In the genomic region with DNA sequence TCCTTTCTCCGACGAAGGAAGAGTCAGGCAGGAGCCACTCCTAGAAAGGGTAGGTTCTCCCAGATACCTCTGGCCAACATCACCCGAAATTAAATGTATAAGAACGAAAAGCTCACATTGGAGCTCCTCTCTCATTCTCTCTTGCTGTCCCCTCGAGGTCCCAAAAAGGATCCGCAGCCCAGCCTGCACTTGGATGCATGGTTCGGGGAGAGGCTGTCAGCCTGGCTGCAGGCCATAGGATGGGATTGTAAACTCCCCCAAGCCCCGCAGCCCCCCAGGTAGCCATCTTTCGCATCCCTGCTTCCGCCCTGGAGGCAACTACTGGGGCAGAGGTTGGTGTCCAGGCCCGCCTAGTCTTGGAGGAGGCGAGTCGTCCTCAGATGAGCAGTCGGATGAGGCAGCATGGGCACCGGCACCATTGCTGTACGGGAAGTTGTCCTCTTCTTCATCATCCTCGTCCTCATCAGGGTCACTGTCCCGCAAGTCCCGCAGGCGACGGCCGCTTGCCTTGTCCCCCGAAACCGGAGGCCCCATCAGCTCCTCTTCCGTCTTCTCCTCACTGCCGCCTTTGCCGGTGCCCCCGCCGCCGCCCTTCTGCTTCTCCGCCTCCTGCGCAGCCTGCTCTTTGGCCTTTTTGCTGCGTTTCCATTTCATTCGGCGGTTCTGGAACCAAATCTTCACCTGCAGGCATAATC, we compare ENCODE assay signal across 22 mouse cellular contexts. TPM values are rescaled to one million over a fixed set of nuclear protein-coding genes. Genes with fewer than 3 reads are reported as not detected.
DNase-seq lines count a peak whose midpoint lies in the region; ATAC-seq and TF ChIP-seq lines count a peak whose summit lies in the region.
"Had no signal": no experiment of that assay in that cellular context is flagged by ENCODE, and none has a peak within 500 bp of the region (broad histone marks: within the 10 kb centered on the region; RNA-seq: fewer than 3 reads in every experiment).

No protein-coding gene starts in this region.

- no peak overlapping the region for H3K4me2 ChIP-seq in forebrain, embryonic 14.5 days (ENCODE audit: low read length)
- H3K4me2 ChIP-seq in midbrain, postnatal 0 days (ENCODE audit: low read depth, low read length, poor library complexity, severe bottlenecking) = no peak overlapping the region
- H3K4me2 ChIP-seq in stomach, embryonic 15.5 days = peak overlapping the region; percentile 74
- H3K4me2 ChIP-seq: limb, embryonic 15.5 days had no signal

- peak; percentile 41 for DNase-seq in forebrain, embryonic 10.5 days (ENCODE audit: extremely low spot score, low spot score)
- DNase-seq in forebrain, embryonic 14.5 days (ENCODE audit: low spot score) = no peak
- peak; percentile 56 for DNase-seq in midbrain, embryonic 10.5 days (ENCODE audit: low spot score)
- no peak for DNase-seq in midbrain, postnatal 0 days (ENCODE audit: low spot score)
- no peak for DNase-seq in limb, embryonic 10.5 days (ENCODE audit: low spot score)
- DNase-seq in urinary bladder, postnatal 4 days (ENCODE audit: low spot score in 2 of 2) = no peak
- DNase-seq: cerebellum, adult 11 months; gastrocnemius, postnatal 14 days; liver, postnatal 0 days; right cerebral cortex, postnatal 25 days; thymus, postnatal 14 days had no signal

- no peak overlapping the region for H3K9ac ChIP-seq in forebrain, embryonic 14.5 days (ENCODE audit: low read length)
- H3K9ac ChIP-seq in midbrain, postnatal 0 days (replicated peaks; ENCODE audit: low read length, poor library complexity, severe bottlenecking) = no peak overlapping the region
- no peak overlapping the region for H3K9ac ChIP-seq in stomach, embryonic 15.5 days
- H3K9ac ChIP-seq: limb, embryonic 15.5 days; liver, postnatal 0 days had no signal

- H3K9me3 ChIP-seq in forebrain, embryonic 10.5 days = no peaks in the 10 kb centered on the region
- H3K9me3 ChIP-seq in forebrain, embryonic 14.5 days (replicated peaks; ENCODE audit: control insufficient read depth, low read length) = no peaks in the 10 kb centered on the region
- no peaks in the 10 kb centered on the region for H3K9me3 ChIP-seq in midbrain, embryonic 10.5 days (replicated peaks)
- H3K9me3 ChIP-seq in midbrain, postnatal 0 days (ENCODE audit: low read length) = no peaks in the 10 kb centered on the region
- H3K9me3 ChIP-seq in limb, embryonic 10.5 days (replicated peaks) = no peaks in the 10 kb centered on the region
- no peaks in the 10 kb centered on the region for H3K9me3 ChIP-seq in stomach, embryonic 15.5 days
- H3K9me3 ChIP-seq: limb, embryonic 15.5 days had no signal

- H3K4me1 ChIP-seq in forebrain, embryonic 10.5 days = peaks cover 33% of the 10 kb centered on the region
- 0 out of 2 replicates have a peak, but pooled peaks cover 2% of the 10 kb centered on the region for H3K4me1 ChIP-seq in forebrain, embryonic 14.5 days (ENCODE audit: control insufficient read depth, insufficient read depth, low read length)
- H3K4me1 ChIP-seq in midbrain, embryonic 10.5 days = peaks cover 16% of the 10 kb centered on the region
- H3K4me1 ChIP-seq in midbrain, postnatal 0 days (ENCODE audit: insufficient read depth, low read length) = peaks cover 12% of the 10 kb centered on the region; the same call in 1 of the 2 replicates
- peaks cover 52% of the 10 kb centered on the region for H3K4me1 ChIP-seq in limb, embryonic 10.5 days
- H3K4me1 ChIP-seq in stomach, embryonic 15.5 days = 0 out of 2 replicates have a peak, but pooled peaks cover 12% of the 10 kb centered on the region

- H3K27me3 ChIP-seq in forebrain, embryonic 10.5 days (ENCODE audit: poor library complexity, severe bottlenecking) = peaks cover 100% of the 10 kb centered on the region
- H3K27me3 ChIP-seq in forebrain, embryonic 14.5 days (replicated peaks; ENCODE audit: control insufficient read depth, insufficient read depth, low read length) = peaks cover 94% of the 10 kb centered on the region
- peaks cover 100% of the 10 kb centered on the region for H3K27me3 ChIP-seq in midbrain, embryonic 10.5 days (ENCODE audit: low read depth, poor library complexity, severe bottlenecking)
- H3K27me3 ChIP-seq in midbrain, postnatal 0 days (ENCODE audit: insufficient read depth, low read length) = peaks cover 79% of the 10 kb centered on the region
- peaks cover 100% of the 10 kb centered on the region for H3K27me3 ChIP-seq in limb, embryonic 10.5 days (ENCODE audit: low read depth, poor library complexity, severe bottlenecking)
- H3K27me3 ChIP-seq in stomach, embryonic 15.5 days (replicated peaks) = peaks cover 72% of the 10 kb centered on the region

- no peaks in the 10 kb centered on the region for H3K36me3 ChIP-seq in forebrain, embryonic 10.5 days (replicated peaks)
- H3K36me3 ChIP-seq in forebrain, embryonic 14.5 days (ENCODE audit: control insufficient read depth, insufficient read depth, low read length) = no peaks in the 10 kb centered on the region
- H3K36me3 ChIP-seq in midbrain, embryonic 10.5 days = no peaks in the 10 kb centered on the region
- no peaks in the 10 kb centered on the region for H3K36me3 ChIP-seq in midbrain, postnatal 0 days (ENCODE audit: insufficient read depth, low read length)
- no peaks in the 10 kb centered on the region for H3K36me3 ChIP-seq in limb, embryonic 10.5 days
- H3K36me3 ChIP-seq in stomach, embryonic 15.5 days = no peaks in the 10 kb centered on the region
- H3K36me3 ChIP-seq: limb, embryonic 15.5 days had no signal

- ATAC-seq in forebrain, embryonic 14.5 days = no peak
- ATAC-seq in midbrain, postnatal 0 days (ENCODE audit: low FRiP score) = no peak
- no peak for ATAC-seq in stomach, embryonic 15.5 days (ENCODE audit: insufficient read depth, low FRiP score, low read depth)
- no peak for ATAC-seq in activated CD4-positive, CD25-positive, alpha-beta regulatory T cell, adult 4 months
- ATAC-seq: intestine, embryonic 16.5 days; liver, postnatal 0 days had no signal

- H3K4me3 ChIP-seq in forebrain, embryonic 10.5 days = no peak overlapping the region
- H3K4me3 ChIP-seq in forebrain, embryonic 14.5 days (ENCODE audit: low read depth, low read length) = no peak overlapping the region
- H3K4me3 ChIP-seq in midbrain, embryonic 10.5 days = peak overlapping the region; percentile 16; the same call in 1 of the 2 replicates
- no peak overlapping the region for H3K4me3 ChIP-seq in midbrain, postnatal 0 days (ENCODE audit: low read depth, low read length)
- H3K4me3 ChIP-seq in limb, embryonic 10.5 days = peak overlapping the region; percentile 23; the same call in 1 of the 2 replicates
- peak overlapping the region; percentile 49; the same call in 1 of the 2 replicates for H3K4me3 ChIP-seq in stomach, embryonic 15.5 days (replicated peaks)
- H3K4me3 ChIP-seq: erythroblast, embryonic 14.5 days; limb, embryonic 15.5 days had no signal

- TF ChIP-seq CTCF in midbrain, postnatal 0 days (IDR thresholded peaks at IDR 0.05) = no peak

- WGBS in forebrain, embryonic 10.5 days = under 1% methylated on average over 35 of the region's 35 CpGs
- 2% methylated on average over 35 of the region's 35 CpGs for WGBS in forebrain, embryonic 14.5 days
- under 1% methylated on average over 35 of the region's 35 CpGs for WGBS in midbrain, embryonic 10.5 days
- WGBS in midbrain, postnatal 0 days = under 1% methylated on average over 35 of the region's 35 CpGs
- WGBS in limb, embryonic 10.5 days = 2% methylated on average over 35 of the region's 35 CpGs
- WGBS in stomach, embryonic 15.5 days = 10% methylated on average over 35 of the region's 35 CpGs

- H3K27ac ChIP-seq in forebrain, embryonic 10.5 days = no peak overlapping the region
- H3K27ac ChIP-seq in forebrain, embryonic 14.5 days (ENCODE audit: low read depth, low read length) = no peak overlapping the region
- H3K27ac ChIP-seq in midbrain, embryonic 10.5 days (replicated peaks) = no peak overlapping the region
- no peak overlapping the region for H3K27ac ChIP-seq in midbrain, postnatal 0 days (ENCODE audit: low read depth, low read length)
- no peak overlapping the region for H3K27ac ChIP-seq in limb, embryonic 10.5 days
- H3K27ac ChIP-seq in stomach, embryonic 15.5 days = no peak overlapping the region
- H3K27ac ChIP-seq: kidney, postnatal 0 days; limb, embryonic 15.5 days had no signal

RNA-seq across cellular contexts. Expression of a gene that starts 4.6 kb away (rescaled TPM):
- not detected in 2 replicates for polyA plus RNA-seq in forebrain, embryonic 10.5 days (2016; fragmentation: Nextera tagmentation; extraction: Ambion mirVana)
- polyA plus RNA-seq in forebrain, embryonic 14.5 days (2014; fragmentation: Nextera tagmentation; extraction: Ambion mirVana) = not detected in 2 replicates
- not detected in 2 replicates for polyA plus RNA-seq in midbrain, embryonic 10.5 days (2016; fragmentation: Nextera tagmentation; extraction: Ambion mirVana)
- total RNA-seq in midbrain, postnatal 0 days (2014; rRNA removed) = not detected in 2 replicates
- polyA plus RNA-seq in midbrain, postnatal 0 days (2015; fragmentation: Nextera tagmentation; extraction: Ambion mirVana) = not detected in 2 replicates
- 0.38 TPM in 1 of 2 replicates, not detected in the other for polyA plus RNA-seq in limb, embryonic 10.5 days (2016; fragmentation: Nextera tagmentation; extraction: Ambion mirVana)
- 2.2 and 3.1 TPM in 2 replicates for polyA plus RNA-seq in stomach, embryonic 15.5 days (2015; fragmentation: Nextera tagmentation; extraction: Ambion mirVana)
- not detected for polyA plus RNA-seq in activated CD4-positive, CD25-positive, alpha-beta regulatory T cell, adult 4 months (2017; shearing (Covaris generic))
- total RNA-seq: adrenal gland, adult 18-20 months; gastrocnemius, postnatal 14 days; heart, adult 8-10 months; hematopoietic stem cell, adult 5-6 weeks; left cerebral cortex, adult 8-10 months had no signal
- polyA plus RNA-seq: erythroblast, embryonic 14.5 days; frontal cortex, adult 2 months; kidney, postnatal 0 days; limb, embryonic 15.5 days; liver, postnatal 0 days had no signal

RNA-seq across cellular contexts. Expression of a gene that starts 39.2 kb away (rescaled TPM):
- 35.1 and 40.6 TPM in 2 replicates for polyA plus RNA-seq in forebrain, embryonic 10.5 days (2016; fragmentation: Nextera tagmentation; extraction: Ambion mirVana)
- polyA plus RNA-seq in forebrain, embryonic 14.5 days (2014; fragmentation: Nextera tagmentation; extraction: Ambion mirVana) = 17.3 and 19.1 TPM in 2 replicates
- polyA plus RNA-seq in midbrain, embryonic 10.5 days (2016; fragmentation: Nextera tagmentation; extraction: Ambion mirVana) = 27.7 and 33.7 TPM in 2 replicates
- total RNA-seq in midbrain, postnatal 0 days (2014; rRNA removed) = 11.4 and 13.6 TPM in 2 replicates
- polyA plus RNA-seq in midbrain, postnatal 0 days (2015; fragmentation: Nextera tagmentation; extraction: Ambion mirVana) = 12.5 and 12.6 TPM in 2 replicates
- polyA plus RNA-seq in limb, embryonic 10.5 days (2016; fragmentation: Nextera tagmentation; extraction: Ambion mirVana) = 40.0 and 40.4 TPM in 2 replicates
- polyA plus RNA-seq in stomach, embryonic 15.5 days (2015; fragmentation: Nextera tagmentation; extraction: Ambion mirVana) = 22.8 and 29.5 TPM in 2 replicates
- polyA plus RNA-seq in activated CD4-positive, CD25-positive, alpha-beta regulatory T cell, adult 4 months (2017; shearing (Covaris generic)) = 10 to 100 TPM in 1 of 2 experiments, 1 to 10 TPM in 1; 9.2 to 11.9 TPM

Comparison
In these comparisons a context has a peak if more than half of its experiments do, and no peak if none do; other contexts are left out.
1. DNase-seq: peak in forebrain, embryonic 10.5 days (single experiment) and midbrain, embryonic 10.5 days (single experiment); none in forebrain, embryonic 14.5 days (single experiment), midbrain, postnatal 0 days (single experiment), limb, embryonic 10.5 days (single experiment) and urinary bladder, postnatal 4 days (0 of 2).
2. H3K4me3 ChIP-seq: peak in midbrain, embryonic 10.5 days (single experiment), limb, embryonic 10.5 days (single experiment) and stomach, embryonic 15.5 days (single experiment); none in forebrain, embryonic 10.5 days (single experiment), forebrain, embryonic 14.5 days (single experiment) and midbrain, postnatal 0 days (single experiment).